Mouse (Mus musculus): ENCODE measurements around the gene Lyar. TPM values are rescaled to one million over a fixed set of nuclear protein-coding genes. Genes with fewer than 3 reads are reported as not detected.

Gene Lyar
- 14.3 and 15.5 TPM in 2 replicates for polyA plus RNA-seq (2012; rRNA removed)

DNA sequence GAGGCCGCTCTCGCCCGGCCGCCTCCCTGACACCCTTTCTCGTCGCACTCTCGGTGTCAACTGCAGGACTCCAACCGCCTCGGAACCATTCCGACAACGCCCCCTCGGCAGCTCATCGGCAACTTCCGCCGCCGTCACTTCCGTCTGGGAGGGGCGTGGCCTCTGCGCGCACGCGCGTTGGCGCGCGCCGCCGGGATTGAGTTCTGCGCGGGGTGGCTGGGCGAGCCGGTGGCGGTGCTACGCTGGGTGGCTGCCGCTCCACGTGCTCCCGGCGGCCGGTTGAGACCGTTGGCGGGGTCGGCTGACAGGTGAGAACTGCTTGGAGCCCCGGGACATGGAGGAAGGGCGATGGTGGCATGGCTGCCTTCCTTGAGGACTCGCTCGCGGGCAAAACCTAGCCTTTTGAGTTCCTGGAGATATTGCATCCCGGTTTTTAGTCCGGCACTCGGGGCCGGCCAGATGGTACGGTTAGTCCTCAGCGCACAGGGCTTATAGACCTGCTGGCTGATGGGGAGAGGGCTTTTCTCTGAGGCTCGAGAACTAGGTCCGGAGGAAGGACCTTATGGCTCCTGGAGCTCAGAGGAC is at the start of gene Lyar, which contains the start of gene Zbtb49:
TSS of gene Lyar (plus strand) at position 143 of the 585 bp plus-strand sequence.
TSS of gene Zbtb49 (minus strand) at position 130 of the 585 bp plus-strand sequence.
- peak; percentile 87 for TF ChIP-seq POLR2A (IDR thresholded peaks at IDR 0.05; ENCODE audit: extremely low read depth, insufficient read depth, low read length)
- TF ChIP-seq CTCF (IDR thresholded peaks at IDR 0.05; ENCODE audit: extremely low read depth, insufficient read depth, low read length): no peak

DNA sequence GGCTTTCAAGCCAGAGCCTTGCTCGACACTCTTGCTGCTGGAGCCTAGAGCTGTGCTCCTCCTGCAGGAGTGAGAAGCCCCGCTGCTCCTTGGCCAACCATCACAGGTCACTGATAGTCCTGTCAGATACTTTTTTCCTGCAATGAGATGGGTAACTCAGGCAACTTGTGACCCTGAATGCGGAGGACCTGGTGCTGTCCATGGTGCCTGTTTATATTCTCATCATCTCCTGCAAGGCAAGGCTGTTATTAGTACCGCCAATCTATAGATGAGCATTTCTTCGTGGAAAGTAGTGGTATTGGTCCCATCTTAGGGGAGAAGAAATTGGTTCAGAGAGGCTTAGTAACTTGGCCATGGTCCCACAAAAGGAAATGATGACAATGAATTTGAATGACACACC is 46.5 kb upstream of the Lyar start:
- no peak for TF ChIP-seq POLR2A (IDR thresholded peaks at IDR 0.05; ENCODE audit: extremely low read depth, insufficient read depth, low read length)
- no peak for TF ChIP-seq CTCF (IDR thresholded peaks at IDR 0.05; ENCODE audit: extremely low read depth, insufficient read depth, low read length)
- no peak overlapping the region for H3K4me3 ChIP-seq (ENCODE audit: insufficient read depth, low read length)
- no peak overlapping the region for H3K27ac ChIP-seq (ENCODE audit: insufficient read depth, low read length)
- no peaks in the 10 kb centered on the region for H3K4me1 ChIP-seq (ENCODE audit: control insufficient read depth, insufficient read depth, low read length)

More for the DNA sequence above, at the start of gene Lyar, which contains the start of gene Zbtb49:
- H3K4me3 ChIP-seq (ENCODE audit: insufficient read depth, low read length): peak within 1 kb of the TSS; percentile 67
- H3K27ac ChIP-seq (ENCODE audit: insufficient read depth, low read length): peak within 1 kb of the TSS; percentile 45; the same call in 1 of the 2 replicates
- H3K4me1 ChIP-seq (ENCODE audit: control insufficient read depth, insufficient read depth, low read length): peaks cover 3% of the 10 kb centered on the region; the same call in 1 of the 2 replicates

DNA sequence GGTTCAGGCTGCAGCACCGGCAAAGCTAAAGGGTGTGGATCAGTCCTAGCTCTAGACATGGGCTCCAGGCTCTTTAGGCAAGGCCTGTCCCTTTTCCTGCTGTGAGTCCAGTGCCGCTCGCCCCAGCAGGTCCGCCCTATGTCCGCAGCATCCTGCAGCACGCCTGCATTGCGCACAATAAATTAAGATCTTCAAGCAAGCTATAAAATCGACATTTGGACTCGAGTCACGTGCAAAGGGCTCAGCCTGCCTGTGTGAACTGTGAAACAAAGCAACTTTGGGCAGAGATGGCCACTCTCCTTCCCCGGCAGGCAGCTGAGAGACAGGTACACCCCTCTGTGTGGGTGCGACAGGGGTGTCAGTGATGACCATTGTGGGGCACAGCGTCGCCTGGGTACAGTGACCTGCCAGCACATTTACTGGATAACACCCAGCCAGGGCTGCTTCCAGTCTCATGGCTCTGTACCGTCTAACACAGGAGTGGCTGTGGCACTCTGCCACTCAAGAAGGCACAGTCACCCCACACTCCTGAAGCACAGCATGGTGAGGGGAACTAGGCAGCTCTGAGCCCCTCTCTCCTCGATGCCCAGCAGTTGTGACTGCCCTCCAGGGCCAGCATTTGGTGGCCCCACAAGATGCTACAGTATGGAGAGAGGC is 45.9 kb upstream of the Lyar start:
- Histone ChIP-seq H3K4me1 (ENCODE audit: control insufficient read depth, insufficient read depth, low read length) (no peaks in the 10 kb centered on the region), H3K27ac (ENCODE audit: insufficient read depth, low read length) (no peak overlapping the region), H3K4me3 (ENCODE audit: insufficient read depth, low read length) (no peak overlapping the region)
- TF ChIP-seq POLR2A (IDR thresholded peaks at IDR 0.05; ENCODE audit: extremely low read depth, insufficient read depth, low read length) (no peak), CTCF (IDR thresholded peaks at IDR 0.05; ENCODE audit: extremely low read depth, insufficient read depth, low read length) (no peak)

DNA sequence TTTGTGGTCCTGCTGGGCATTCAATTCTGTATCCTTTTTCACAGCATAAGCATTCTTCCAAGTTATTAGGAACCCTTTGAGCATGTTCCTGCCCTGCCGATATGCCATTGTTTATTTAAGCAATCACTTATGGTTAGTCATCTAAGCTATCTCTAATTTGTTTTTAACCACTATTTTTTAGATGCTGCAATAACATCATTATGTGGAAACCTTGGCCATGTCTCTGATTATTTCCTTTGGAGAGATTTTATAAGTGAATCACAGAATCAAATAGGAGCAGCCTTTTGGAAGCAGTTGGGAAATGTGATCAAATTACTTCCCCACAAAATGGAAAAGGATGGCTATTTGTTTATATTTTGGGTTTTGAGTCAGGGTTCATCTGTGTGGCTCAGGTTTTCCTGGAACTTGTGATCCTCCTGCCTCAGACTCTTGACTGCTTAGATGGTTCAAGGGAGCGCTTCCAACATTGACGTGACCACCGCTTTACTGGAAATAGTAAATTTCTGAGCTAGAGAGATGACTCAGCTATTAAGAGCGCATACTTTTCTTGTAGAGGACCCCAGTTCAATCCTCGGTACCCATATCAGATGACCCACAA is 35.5 kb upstream of the Lyar start:
- H3K4me1 ChIP-seq (ENCODE audit: control insufficient read depth, insufficient read depth, low read length): no peaks in the 10 kb centered on the region
- TF ChIP-seq CTCF (IDR thresholded peaks at IDR 0.05; ENCODE audit: extremely low read depth, insufficient read depth, low read length) (no peak), POLR2A (IDR thresholded peaks at IDR 0.05; ENCODE audit: extremely low read depth, insufficient read depth, low read length) (no peak)
- no peak overlapping the region for H3K4me3 ChIP-seq (ENCODE audit: insufficient read depth, low read length)
- no peak overlapping the region for H3K27ac ChIP-seq (ENCODE audit: insufficient read depth, low read length)

DNA sequence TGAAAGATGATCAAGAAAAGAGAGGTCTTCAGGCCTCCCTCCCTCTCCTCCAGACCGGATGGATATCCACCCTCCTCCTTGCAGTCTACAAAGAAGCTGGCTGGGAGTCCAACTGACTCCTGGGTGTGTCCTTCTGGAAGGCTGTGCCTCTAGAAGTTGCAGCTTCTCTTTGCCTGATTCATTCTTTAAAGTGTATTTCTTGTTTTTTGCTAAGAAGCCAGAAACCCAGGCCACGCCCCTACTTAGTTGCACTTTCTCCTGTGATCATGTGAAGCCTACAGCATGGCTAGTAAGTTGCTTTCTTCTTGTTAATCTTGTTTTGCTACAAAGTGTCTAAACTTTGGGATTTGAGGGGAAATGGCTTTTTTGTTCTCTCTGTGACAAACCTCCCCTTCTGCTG is 33.3 kb upstream of the Lyar start:
- Histone ChIP-seq H3K27ac (ENCODE audit: insufficient read depth, low read length) (no peak overlapping the region), H3K4me1 (ENCODE audit: control insufficient read depth, insufficient read depth, low read length) (no peaks in the 10 kb centered on the region), H3K4me3 (ENCODE audit: insufficient read depth, low read length) (no peak overlapping the region)
- TF ChIP-seq POLR2A (IDR thresholded peaks at IDR 0.05; ENCODE audit: extremely low read depth, insufficient read depth, low read length) (no peak), CTCF (IDR thresholded peaks at IDR 0.05; ENCODE audit: extremely low read depth, insufficient read depth, low read length) (no peak)

DNA sequence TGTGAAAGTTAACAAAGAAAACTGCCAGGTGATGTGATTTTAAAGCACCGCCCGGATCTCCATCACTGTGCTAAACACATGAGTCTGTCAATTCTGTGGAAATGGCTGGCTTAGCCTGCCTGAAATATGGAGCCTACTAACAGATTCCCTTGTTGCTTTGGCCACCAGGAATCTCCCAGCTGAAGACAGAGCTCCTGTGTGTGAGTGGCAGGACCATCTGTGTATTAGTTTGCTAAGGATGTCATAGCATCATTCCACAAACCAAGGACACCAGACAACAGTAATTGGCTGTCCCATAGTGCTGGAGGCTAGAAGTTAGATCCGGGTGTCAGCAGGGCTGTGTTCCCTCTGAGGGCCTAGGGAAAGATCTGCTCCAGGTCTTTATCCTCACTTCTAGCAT is 29.4 kb upstream of the Lyar start:
- no peak overlapping the region for H3K4me3 ChIP-seq (ENCODE audit: insufficient read depth, low read length)
- H3K27ac ChIP-seq (ENCODE audit: insufficient read depth, low read length): no peak overlapping the region
- TF ChIP-seq POLR2A (IDR thresholded peaks at IDR 0.05; ENCODE audit: extremely low read depth, insufficient read depth, low read length) (no peak), CTCF (IDR thresholded peaks at IDR 0.05; ENCODE audit: extremely low read depth, insufficient read depth, low read length) (no peak)
- no peaks in the 10 kb centered on the region for H3K4me1 ChIP-seq (ENCODE audit: control insufficient read depth, insufficient read depth, low read length)

DNA sequence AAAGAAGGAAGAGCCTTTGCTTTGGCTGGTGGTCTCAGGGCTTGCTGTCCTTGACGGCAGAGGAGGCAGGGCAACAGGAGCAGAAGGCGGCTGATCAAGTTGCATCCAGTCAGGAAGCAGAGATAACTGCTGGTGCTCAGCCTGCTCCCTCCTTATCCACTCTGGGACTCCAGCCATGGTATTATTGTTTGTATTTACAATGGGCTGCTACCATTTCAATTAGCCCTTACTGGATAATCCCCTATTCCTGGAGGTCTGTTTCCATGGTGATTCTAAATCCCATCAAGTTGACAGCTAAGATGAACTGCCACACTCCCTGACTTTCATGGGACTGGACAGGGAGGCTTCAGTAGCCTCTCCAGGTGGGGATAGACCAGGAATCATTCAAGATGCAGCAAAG is 25.3 kb upstream of the Lyar start:
- H3K4me3 ChIP-seq (ENCODE audit: insufficient read depth, low read length): no peak overlapping the region
- H3K27ac ChIP-seq (ENCODE audit: insufficient read depth, low read length): no peak overlapping the region
- no peak for TF ChIP-seq CTCF (IDR thresholded peaks at IDR 0.05; ENCODE audit: extremely low read depth, insufficient read depth, low read length)
- no peak for TF ChIP-seq POLR2A (IDR thresholded peaks at IDR 0.05; ENCODE audit: extremely low read depth, insufficient read depth, low read length)
- H3K4me1 ChIP-seq (ENCODE audit: control insufficient read depth, insufficient read depth, low read length): no peaks in the 10 kb centered on the region

DNA sequence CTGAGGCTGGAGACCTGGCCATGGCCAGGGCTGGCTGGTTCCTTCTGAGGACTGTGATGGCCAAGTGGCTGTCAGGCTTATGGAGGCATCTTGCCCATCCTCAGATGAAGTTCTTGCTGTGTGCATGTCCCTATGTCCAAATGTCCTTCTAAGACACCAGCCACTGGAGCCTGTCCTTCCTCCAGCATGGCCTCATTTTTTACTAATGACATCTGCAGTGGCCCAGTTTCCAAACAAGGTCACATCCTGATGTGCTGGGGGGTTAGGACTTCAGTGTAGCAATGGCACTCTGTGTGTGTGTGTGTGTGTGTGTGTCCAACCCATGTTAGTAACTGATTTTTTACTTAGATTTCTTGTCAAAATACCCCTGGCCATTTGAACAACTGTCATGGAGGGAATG is 24.3 kb upstream of the Lyar start:
- Histone ChIP-seq H3K4me1 (ENCODE audit: control insufficient read depth, insufficient read depth, low read length) (no peaks in the 10 kb centered on the region), H3K27ac (ENCODE audit: insufficient read depth, low read length) (no peak overlapping the region), H3K4me3 (ENCODE audit: insufficient read depth, low read length) (no peak overlapping the region)
- no peak for TF ChIP-seq POLR2A (IDR thresholded peaks at IDR 0.05; ENCODE audit: extremely low read depth, insufficient read depth, low read length)
- TF ChIP-seq CTCF (IDR thresholded peaks at IDR 0.05; ENCODE audit: extremely low read depth, insufficient read depth, low read length): no peak

DNA sequence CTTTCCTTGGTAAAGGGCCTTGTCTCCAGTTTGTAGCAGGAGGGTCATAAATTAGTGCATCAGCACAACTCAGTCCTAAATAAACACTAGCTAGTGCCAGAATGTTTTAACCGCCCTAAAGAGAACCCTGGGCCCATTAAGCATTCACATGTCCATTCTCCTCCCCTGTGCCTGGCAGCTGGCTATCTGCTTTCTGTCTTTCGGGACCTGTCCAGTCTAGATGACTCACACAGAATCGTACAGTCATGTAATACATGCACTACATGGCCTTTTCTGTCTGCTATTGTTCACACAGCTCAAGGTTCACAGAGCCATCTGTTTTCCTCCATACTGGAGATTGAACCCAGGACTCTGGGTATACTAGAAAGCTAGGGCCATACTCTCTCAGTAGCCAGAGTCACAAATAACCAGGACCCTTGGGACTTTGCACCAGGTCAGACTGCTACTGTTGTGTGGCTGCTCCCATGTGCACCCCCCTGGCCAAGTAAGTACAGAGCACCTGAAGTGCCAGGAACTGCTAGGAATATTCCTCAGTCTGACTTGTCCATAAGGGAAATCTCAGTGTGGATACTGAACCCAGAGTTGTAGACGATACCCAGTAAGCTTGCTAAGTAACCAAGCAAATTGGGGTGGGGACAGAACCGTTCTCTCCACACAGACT is 23.3 kb upstream of the Lyar start:
- Histone ChIP-seq H3K4me1 (ENCODE audit: control insufficient read depth, insufficient read depth, low read length) (no peaks in the 10 kb centered on the region), H3K27ac (ENCODE audit: insufficient read depth, low read length) (no peak overlapping the region), H3K4me3 (ENCODE audit: insufficient read depth, low read length) (no peak overlapping the region)
- TF ChIP-seq CTCF (IDR thresholded peaks at IDR 0.05; ENCODE audit: extremely low read depth, insufficient read depth, low read length) (no peak), POLR2A (IDR thresholded peaks at IDR 0.05; ENCODE audit: extremely low read depth, insufficient read depth, low read length) (no peak)

All from cortical plate, adult 2 months (tissue).